Mouse (Mus musculus) midbrain, embryonic 10.5 days (tissue): ENCODE data around the gene Dclre1a. TPM values are rescaled to one million over a fixed set of nuclear protein-coding genes. Genes with fewer than 3 reads are reported as not detected.
"Not testable (repeated sequence)": the region's sequence is repeated elsewhere in the genome, so short reads cannot be mapped to it uniquely, and the experiment has no call there.

Experiments used
- DNase-seq: peaks from one replicate; pipeline ENCODE4 v3.0.0-alpha.2; 2017; ENCODE audit warnings: low spot score
- H3K27ac ChIP-seq: fragments of 300-500 bp; sonication (generic); replicated peaks from 2 replicates; pipeline ENCODE4 v1.5.1; 2016; ENCODE audit warnings: mild to moderate bottlenecking
- H3K27me3 ChIP-seq: fragments of 300-500 bp; sonication (generic); 2 replicates; pipeline ENCODE4 v1.6.1; 2016; ENCODE audit warnings: low read depth, mild to moderate bottlenecking; ENCODE audit not compliant: poor library complexity, severe bottlenecking
- H3K36me3 ChIP-seq: fragments of 300-500 bp; sonication (generic); 2 replicates; pipeline ENCODE4 v1.6.1; 2016; ENCODE audit warnings: mild to moderate bottlenecking, moderate library complexity
- H3K4me1 ChIP-seq: fragments of 300-500 bp; sonication (generic); 2 replicates; pipeline ENCODE4 v1.6.1; 2016
- H3K4me3 ChIP-seq: fragments of 300-500 bp; sonication (generic); 2 replicates; pipeline ENCODE4 v1.5.1; 2016; ENCODE audit warnings: mild to moderate bottlenecking, moderate library complexity
- H3K9me3 ChIP-seq: fragments of 300-500 bp; sonication (generic); replicated peaks from 2 replicates; pipeline ENCODE4 v1.6.1; 2016; ENCODE audit warnings: mild to moderate bottlenecking
- WGBS: fragments of 180-500 bp; shearing (Covaris S2); methylation state at CpG from one replicate; pipeline ENCODE4 v1.1.7; 2016; 5-methylcytosine and 5-hydroxymethylcytosine counted together
- polyA plus RNA-seq: library from polyadenylated mRNA; unstranded; fragments of >200 nt; fragmentation: Nextera tagmentation; extraction: Ambion mirVana; gene quantifications from 2 replicates; pipeline ENCODE4 v1.2.1, GENCODE M21; 2016

Gene Dclre1a
- polyA plus RNA-seq, 1 experiment from 2014 or later: 16.5 TPM

DNA sequence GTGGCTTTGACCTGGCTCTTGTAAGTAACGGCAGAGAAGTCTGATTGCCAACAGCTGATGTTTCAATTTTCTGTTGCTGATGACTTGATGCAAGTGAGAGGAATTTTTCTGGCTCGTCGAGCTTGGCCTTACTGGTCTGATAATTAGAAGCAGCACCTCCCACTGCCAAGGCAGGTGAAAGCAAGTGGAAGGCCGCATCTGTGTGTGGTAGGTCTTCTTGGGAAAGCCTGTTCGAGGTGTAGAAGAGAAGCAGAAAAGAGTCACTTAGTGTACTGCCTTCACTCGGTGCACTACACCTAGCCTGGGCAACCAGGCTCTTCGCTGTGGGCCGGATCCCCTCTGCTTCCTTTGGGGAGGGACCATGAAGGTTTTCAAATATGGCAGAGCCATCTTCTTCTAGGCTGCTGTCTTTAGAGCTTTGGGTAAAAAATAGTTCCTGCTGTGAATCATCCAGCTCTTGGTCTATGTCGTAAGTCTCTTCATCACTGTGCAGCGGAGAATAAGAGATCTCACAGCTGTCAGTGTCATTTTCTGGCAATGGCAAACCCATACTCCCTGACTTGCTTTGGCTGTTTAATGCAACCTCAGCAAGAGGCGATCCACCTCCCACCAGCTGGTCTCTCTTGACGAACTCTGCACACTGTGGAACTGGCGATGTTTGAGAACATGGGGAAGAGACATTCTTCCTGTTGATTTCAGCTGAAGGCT, 3.2 kb downstream of the Dclre1a start:
- H3K27ac ChIP-seq: no peak overlapping the region
- no peaks in the 10 kb centered on the region for H3K9me3 ChIP-seq
- 96% methylated on average over 13 of the region's 13 CpGs for WGBS
- no peak for DNase-seq
- H3K4me1 ChIP-seq: peaks cover 19% of the 10 kb centered on the region
- no peaks in the 10 kb centered on the region for H3K27me3 ChIP-seq
- H3K36me3 ChIP-seq: peaks cover 42% of the 10 kb centered on the region
- H3K4me3 ChIP-seq: no peak overlapping the region

DNA sequence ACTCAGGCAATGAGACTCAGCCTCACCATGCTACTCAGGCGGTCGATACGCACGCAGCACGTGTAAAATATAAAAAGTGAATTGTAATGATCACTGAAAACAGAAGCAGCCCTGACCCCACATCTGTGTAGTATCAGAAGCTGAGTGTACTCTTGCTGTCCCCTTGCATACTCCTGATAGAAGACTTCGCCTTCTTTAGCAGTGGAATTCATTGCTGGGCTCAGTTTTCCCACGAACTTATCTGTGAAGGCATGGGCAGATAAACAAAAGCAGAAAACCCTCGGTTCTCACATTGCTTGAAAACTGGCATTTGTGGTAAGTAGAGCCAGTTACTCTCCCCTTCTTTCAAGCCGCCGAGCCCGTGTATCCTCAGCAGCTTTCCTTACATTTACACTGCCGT, 4.7 kb downstream of the Dclre1a start:
- Histone ChIP-seq H3K9me3 (no peaks in the 10 kb centered on the region), H3K27me3 (no peaks in the 10 kb centered on the region), H3K4me1 (peaks cover 12% of the 10 kb centered on the region), H3K4me3 (no peak overlapping the region), H3K27ac (no peak overlapping the region), H3K36me3 (peaks cover 45% of the 10 kb centered on the region)
- WGBS: 94% methylated on average over 12 of the region's 12 CpGs
- DNase-seq: no peak

DNA sequence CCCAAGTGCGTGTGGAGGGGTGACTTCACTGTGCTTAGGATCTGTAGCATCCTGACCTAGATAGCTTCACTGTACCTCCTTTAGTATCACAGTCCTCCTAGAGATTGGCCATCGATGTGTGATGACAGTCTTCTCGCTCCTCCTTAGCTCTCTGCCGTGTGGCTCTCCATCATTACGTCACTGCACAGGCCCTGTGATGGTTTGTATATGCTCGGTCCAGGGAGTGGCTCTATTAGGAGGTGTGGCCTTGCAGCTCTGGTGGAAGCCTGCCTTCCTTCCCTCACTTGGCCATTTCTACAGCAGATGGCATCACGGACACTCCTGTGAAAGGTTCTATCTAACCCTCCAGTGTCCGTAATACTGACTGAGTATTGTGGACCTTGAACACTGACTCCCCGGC, 12.3 kb downstream of the Dclre1a start:
- H3K9me3 ChIP-seq: no peaks in the 10 kb centered on the region
- WGBS: 92% methylated on average over 9 of the region's 9 CpGs
- peaks cover 45% of the 10 kb centered on the region for H3K36me3 ChIP-seq
- no peak for DNase-seq
- no peaks in the 10 kb centered on the region for H3K27me3 ChIP-seq
- no peak overlapping the region for H3K4me3 ChIP-seq
- no peak overlapping the region for H3K27ac ChIP-seq
- no peaks in the 10 kb centered on the region for H3K4me1 ChIP-seq

DNA sequence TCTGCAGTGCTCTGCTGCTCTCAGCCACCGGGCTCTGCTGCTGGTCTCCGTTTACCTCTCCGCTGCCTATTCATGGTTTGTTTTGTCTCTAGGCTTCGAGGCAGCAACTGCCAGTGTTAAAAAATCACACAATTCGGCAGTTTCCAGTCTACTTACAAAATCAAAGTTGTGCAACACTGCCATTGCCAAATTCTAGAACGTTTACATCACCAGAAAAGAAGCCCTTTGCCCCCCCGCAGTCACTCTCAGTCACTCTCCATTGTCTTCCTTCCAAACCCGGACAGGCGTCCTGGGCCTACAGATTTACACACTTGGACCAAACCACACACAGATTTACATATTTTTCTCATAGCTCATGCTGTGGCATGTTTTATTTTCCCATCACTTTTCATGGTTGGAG, 13.0 kb downstream of the Dclre1a start:
- peaks cover 39% of the 10 kb centered on the region for H3K36me3 ChIP-seq
- H3K4me3 ChIP-seq: no peak overlapping the region
- H3K27ac ChIP-seq: no peak overlapping the region
- no peaks in the 10 kb centered on the region for H3K9me3 ChIP-seq
- H3K4me1 ChIP-seq: no peaks in the 10 kb centered on the region
- H3K27me3 ChIP-seq: no peaks in the 10 kb centered on the region
- DNase-seq: no peak
- WGBS: 84% methylated on average over 9 of the region's 9 CpGs

DNA sequence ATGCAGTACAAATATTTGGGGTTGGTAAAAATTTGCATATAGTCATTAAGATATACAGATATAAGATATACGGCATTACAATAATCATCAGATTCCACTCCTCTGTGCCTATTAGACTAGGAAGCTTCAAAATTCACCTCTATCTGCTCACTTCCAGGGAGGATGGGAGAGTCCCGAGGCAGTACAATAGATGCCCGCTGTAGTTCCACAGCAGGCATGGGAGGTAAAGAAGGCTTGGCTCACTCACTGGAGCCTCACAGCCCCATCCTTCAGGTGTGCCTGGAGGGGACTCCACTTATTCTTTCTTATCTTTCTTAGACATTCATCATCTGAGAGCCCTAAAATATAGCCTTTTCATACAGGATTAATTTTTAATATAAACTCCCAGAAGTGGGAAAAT, 13.7 kb downstream of the Dclre1a start:
- Histone ChIP-seq H3K27ac (no peak overlapping the region), H3K4me3 (no peak overlapping the region), H3K27me3 (no peaks in the 10 kb centered on the region), H3K9me3 (no peaks in the 10 kb centered on the region), H3K4me1 (no peaks in the 10 kb centered on the region), H3K36me3 (peaks cover 37% of the 10 kb centered on the region)
- DNase-seq: no peak
- 90% methylated on average over 3 of the region's 3 CpGs for WGBS

DNA sequence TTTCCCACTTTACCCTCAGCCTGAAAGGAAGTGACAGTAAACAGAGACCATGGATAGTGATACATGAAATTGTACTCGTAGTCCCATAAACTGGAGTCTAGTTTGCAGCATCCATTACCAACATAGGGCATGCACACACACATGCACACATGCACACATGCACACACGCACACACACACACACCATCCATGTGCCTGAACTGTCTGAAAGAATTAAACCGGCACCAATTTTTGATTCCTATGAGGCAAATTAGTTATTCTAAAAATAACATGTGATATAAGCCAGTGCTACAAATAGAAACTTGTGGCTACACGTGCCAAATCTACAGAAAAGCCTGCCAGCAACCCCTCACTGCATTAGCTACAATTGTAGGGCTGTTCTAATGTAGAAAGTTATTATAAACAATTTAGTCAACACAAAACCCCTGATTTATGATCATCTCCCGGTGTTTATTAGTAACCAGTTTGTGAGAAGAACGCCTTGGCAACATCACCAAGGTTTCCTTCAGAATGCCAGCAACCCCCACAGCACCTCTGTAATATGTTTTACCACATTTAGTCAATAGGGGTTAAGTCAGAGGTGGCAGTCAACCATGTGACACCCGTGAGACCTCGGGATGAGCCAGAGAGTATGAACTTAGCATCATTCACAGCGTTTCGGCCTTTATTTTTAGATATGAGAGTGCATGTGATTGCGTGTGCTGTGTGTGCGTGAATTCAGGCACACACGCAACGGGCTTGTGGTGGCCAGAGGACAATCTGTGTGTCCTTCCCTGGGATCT, 14.5 kb downstream of the Dclre1a start:
- no peak for DNase-seq
- 93% methylated on average over 14 of the region's 14 CpGs for WGBS
- no peaks in the 10 kb centered on the region for H3K4me1 ChIP-seq
- H3K9me3 ChIP-seq: no peaks in the 10 kb centered on the region
- H3K27me3 ChIP-seq: no peaks in the 10 kb centered on the region
- H3K4me3 ChIP-seq: no peak overlapping the region
- peaks cover 34% of the 10 kb centered on the region for H3K36me3 ChIP-seq
- no peak overlapping the region for H3K27ac ChIP-seq

DNA sequence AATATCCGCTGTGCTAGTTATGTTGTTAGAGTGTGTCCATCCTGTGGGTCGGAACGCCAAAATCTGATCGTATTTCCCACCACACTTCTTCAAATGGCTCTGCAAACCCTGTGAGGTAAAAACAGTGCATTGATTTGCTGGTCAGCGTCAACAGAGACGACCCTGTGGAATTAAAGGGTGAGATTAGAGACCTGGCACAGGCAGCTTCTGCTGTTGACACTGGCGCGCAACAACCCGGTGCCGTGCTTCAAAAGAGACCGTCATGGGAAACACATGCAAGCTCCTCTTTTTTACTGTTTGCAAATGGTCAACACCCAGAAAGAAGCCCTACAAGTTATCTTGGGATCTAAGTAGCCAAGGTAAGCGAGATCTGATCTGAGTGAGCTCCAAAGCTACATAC, 16.8 kb downstream of the Dclre1a start:
- Histone ChIP-seq H3K27me3 (no peaks in the 10 kb centered on the region), H3K27ac (no peak overlapping the region), H3K9me3 (no peaks in the 10 kb centered on the region), H3K4me1 (no peaks in the 10 kb centered on the region), H3K4me3 (no peak overlapping the region), H3K36me3 (peaks cover 20% of the 10 kb centered on the region)
- no peak for DNase-seq
- WGBS: 91% methylated on average over 12 of the region's 12 CpGs

DNA sequence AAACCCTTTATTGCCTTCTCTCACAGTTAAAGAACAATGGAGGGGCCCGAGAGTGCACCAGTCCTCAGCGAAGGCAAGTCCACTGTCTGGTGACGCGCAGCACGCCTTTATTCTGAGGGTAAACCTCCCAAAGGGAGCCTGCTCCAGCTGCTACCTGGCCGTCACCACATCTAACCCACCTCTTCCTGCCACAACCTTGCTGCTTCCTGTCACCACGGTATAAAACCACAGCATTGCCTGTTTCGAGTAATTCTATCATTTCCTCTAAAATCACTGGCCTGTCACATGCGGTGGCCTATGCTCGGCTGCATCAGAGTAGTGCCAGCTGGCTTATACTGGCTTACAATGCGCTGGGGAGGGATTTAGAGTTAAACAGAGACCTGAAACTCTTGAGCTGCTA, 17.5 kb downstream of the Dclre1a start:
- H3K36me3 ChIP-seq: peaks cover 13% of the 10 kb centered on the region
- H3K4me1 ChIP-seq, H3K4me3 ChIP-seq, H3K9me3 ChIP-seq, DNase-seq, H3K27me3 ChIP-seq, H3K27ac ChIP-seq: not testable (repeated sequence)
- WGBS: no CpG with 5 or more reads among the region's 11 CpGs

DNA sequence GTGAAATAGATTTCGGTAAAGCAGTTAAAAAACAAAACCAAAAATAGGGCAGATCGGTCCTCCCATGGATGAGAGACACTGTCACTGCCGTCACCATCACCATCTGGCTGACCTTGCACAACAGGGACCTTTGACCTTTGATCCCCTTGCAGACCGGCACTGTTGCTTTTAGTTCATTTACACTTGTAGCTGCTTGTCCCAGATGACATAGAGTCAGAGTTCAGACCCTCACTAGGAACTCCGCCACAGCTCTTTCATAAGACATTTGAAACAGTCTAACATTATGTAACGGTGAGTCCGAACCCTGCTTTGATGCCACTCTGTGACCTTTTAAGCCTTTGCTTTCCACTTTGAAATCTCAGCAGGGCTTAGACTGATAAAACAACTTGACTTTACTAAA, 28.6 kb downstream of the Dclre1a start:
- not testable (repeated sequence) for H3K4me3 ChIP-seq, H3K27ac ChIP-seq, H3K36me3 ChIP-seq, H3K4me1 ChIP-seq, DNase-seq, H3K9me3 ChIP-seq, H3K27me3 ChIP-seq
- no CpG with 5 or more reads among the region's 7 CpGs for WGBS

DNA sequence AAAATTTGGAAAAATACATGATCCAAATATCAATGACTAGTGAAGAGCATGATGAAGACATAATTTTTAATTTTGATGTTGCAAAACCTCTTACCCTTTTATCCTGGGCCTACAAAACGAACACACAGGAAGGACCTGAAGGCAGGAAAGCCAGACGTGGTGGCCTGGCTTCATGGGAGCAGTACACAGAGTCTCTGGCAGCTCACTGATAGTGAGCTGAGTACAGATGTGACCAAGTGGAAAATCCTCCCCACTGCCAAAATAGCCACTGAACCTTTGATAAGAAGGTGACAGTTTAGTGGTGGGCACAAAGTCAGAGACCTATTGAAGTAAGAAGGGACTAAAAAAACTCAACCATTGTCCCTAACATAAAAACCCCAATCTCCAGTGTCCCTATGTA, 34.5 kb downstream of the Dclre1a start:
- WGBS: no CpG with 5 or more reads among the region's 2 CpGs
- not testable (repeated sequence) for H3K4me3 ChIP-seq, H3K4me1 ChIP-seq, H3K27me3 ChIP-seq, DNase-seq, H3K9me3 ChIP-seq, H3K27ac ChIP-seq, H3K36me3 ChIP-seq

DNA sequence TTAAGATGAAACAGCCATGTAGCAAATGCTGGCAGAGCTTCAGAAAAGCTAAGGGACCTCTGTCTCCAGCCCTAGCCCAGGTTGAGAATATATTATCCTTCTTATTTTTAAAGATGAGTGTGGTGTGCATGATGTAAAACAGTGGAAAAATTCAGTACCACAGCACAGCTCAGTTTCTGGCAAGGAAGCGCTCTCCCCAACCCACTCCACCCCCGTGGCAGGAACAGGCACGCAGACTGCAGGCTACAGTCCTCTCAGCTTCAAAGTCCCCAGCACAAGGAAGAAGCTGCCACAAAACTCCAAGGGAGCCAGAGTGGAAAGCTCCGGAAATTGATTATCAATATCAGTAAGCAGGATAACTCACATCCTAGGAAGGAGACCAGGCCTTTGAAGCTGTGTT, 36.8 kb downstream of the Dclre1a start:
- H3K4me1 ChIP-seq, H3K27me3 ChIP-seq, H3K36me3 ChIP-seq, DNase-seq, H3K9me3 ChIP-seq, H3K27ac ChIP-seq, H3K4me3 ChIP-seq: not testable (repeated sequence)
- no CpG with 5 or more reads among the region's 4 CpGs for WGBS

DNA sequence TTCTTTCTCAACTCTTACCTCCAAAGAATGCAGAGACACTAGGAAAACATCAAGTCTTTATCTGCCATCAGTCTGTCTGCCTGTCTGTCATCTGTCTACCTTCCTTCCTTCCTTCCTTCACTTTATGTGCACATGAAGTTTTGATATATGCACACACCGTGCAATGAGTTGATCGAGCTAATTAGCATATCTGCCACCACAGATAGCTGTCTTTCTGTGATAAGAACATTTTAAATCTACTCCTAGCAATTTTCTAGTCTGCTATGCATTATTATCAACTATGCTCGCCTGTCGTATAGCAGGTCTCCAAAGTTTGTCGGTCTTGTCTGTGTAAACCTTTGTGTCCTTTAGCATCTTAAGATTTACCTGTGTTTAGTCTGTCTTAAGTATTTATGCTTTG, 44.5 kb downstream of the Dclre1a start:
- H3K9me3 ChIP-seq, H3K4me1 ChIP-seq, DNase-seq, H3K27ac ChIP-seq, H3K27me3 ChIP-seq, H3K36me3 ChIP-seq, H3K4me3 ChIP-seq: not testable (repeated sequence)
- no CpG with 5 or more reads among the region's 5 CpGs for WGBS

DNA sequence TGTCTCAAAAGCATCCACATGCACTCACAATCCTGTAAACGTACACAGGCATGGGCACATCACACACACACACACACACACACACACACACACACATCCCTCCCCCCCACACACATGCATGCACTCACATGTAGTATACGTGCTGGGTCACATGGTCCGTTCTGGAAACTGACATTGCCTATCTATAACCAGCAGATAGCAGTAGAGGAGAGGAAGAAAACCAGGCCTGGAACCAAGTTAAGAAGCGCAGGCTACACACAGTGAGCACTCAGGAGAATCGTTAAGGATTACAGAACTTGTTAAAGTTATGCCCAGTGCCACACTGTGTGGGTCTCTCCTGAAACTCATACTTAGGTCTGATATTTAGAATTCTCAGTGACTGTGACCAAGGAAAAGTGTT, 45.0 kb downstream of the Dclre1a start:
- H3K27me3 ChIP-seq, H3K4me3 ChIP-seq, DNase-seq, H3K27ac ChIP-seq, H3K36me3 ChIP-seq, H3K4me1 ChIP-seq, H3K9me3 ChIP-seq: not testable (repeated sequence)
- no CpG with 5 or more reads among the region's 5 CpGs for WGBS
